Comparison of ENCODE assay signal across 9 mouse cellular contexts in genomic region chr1:132326777-132327176, GRCm38 (mm10). TPM values are rescaled to one million over a fixed set of nuclear protein-coding genes. Genes with fewer than 3 reads are reported as not detected.
A peak's percentile ranks its signal among the peaks of the same experiment; 100 is the strongest.
DNase-seq lines count a peak whose midpoint lies in the region; ATAC-seq lines count a peak whose summit lies in the region.
"Had no signal": no experiment of that assay in that cellular context is flagged by ENCODE, and none has a peak within 500 bp of the region (broad histone marks: within the 10 kb centered on the region; RNA-seq: fewer than 3 reads in every experiment).

No protein-coding gene starts in this region.

- H3K36me3 ChIP-seq in embryonic facial prominence, embryonic 10.5 days (replicated peaks), result peaks cover 67% of the 10 kb centered on the region
- no peaks in the 10 kb centered on the region for H3K36me3 ChIP-seq in intestine, embryonic 16.5 days (ENCODE audit: control insufficient read depth, insufficient read depth, low read length)
- H3K36me3 ChIP-seq in midbrain, embryonic 10.5 days, result peaks cover 80% of the 10 kb centered on the region

- peak; percentile 92 for DNase-seq in Muller cell, postnatal 12 days (ENCODE audit: inconsistent ontology term)
- DNase-seq in embryonic facial prominence, embryonic 10.5 days (ENCODE audit: low spot score), result no peak
- DNase-seq in midbrain, embryonic 10.5 days (ENCODE audit: low spot score), result no peak
- no peak for DNase-seq in heart, postnatal 25 days (ENCODE audit: low spot score)
- no peak for DNase-seq in layer of hippocampus, adult 9-11 months
- no peak for DNase-seq in thymus, postnatal 25 days

- H3K4me3 ChIP-seq in embryonic facial prominence, embryonic 10.5 days, result no peak overlapping the region
- no peak overlapping the region for H3K4me3 ChIP-seq in intestine, embryonic 16.5 days (ENCODE audit: low read length)
- H3K4me3 ChIP-seq in midbrain, embryonic 10.5 days, result no peak overlapping the region

- intact Hi-C loops in heart, postnatal 25 days (cut with DNase I), result no loop called here

- H3K9me3 ChIP-seq in embryonic facial prominence, embryonic 10.5 days, result no peaks in the 10 kb centered on the region
- H3K9me3 ChIP-seq in intestine, embryonic 16.5 days (ENCODE audit: control insufficient read depth, low read length), result no peaks in the 10 kb centered on the region
- no peaks in the 10 kb centered on the region for H3K9me3 ChIP-seq in midbrain, embryonic 10.5 days (replicated peaks)

- H3K9ac ChIP-seq in intestine, embryonic 16.5 days (ENCODE audit: low read depth, low read length), result no peak overlapping the region

- no peak overlapping the region for H3K4me2 ChIP-seq in intestine, embryonic 16.5 days (ENCODE audit: low read depth, low read length)

- ATAC-seq in intestine, embryonic 16.5 days, result peak; percentile 41; the same call in 1 of the 2 replicates
- ATAC-seq: lung, postnatal 0 days had no signal

- H3K4me1 ChIP-seq in embryonic facial prominence, embryonic 10.5 days, result peaks cover 83% of the 10 kb centered on the region
- peaks cover 21% of the 10 kb centered on the region for H3K4me1 ChIP-seq in intestine, embryonic 16.5 days (ENCODE audit: control insufficient read depth, insufficient read depth, low read length)
- H3K4me1 ChIP-seq in midbrain, embryonic 10.5 days, result peaks cover 98% of the 10 kb centered on the region

- 87% methylated on average over 9 of the region's 9 CpGs for WGBS in embryonic facial prominence, embryonic 10.5 days
- 51% methylated on average over 9 of the region's 9 CpGs for WGBS in intestine, embryonic 16.5 days
- 84% methylated on average over 9 of the region's 9 CpGs for WGBS in midbrain, embryonic 10.5 days

- H3K27me3 ChIP-seq in embryonic facial prominence, embryonic 10.5 days (replicated peaks; ENCODE audit: low read depth, poor library complexity, severe bottlenecking), result no peaks in the 10 kb centered on the region
- no peaks in the 10 kb centered on the region for H3K27me3 ChIP-seq in intestine, embryonic 16.5 days (replicated peaks; ENCODE audit: control insufficient read depth, insufficient read depth, low read length)
- no peaks in the 10 kb centered on the region for H3K27me3 ChIP-seq in midbrain, embryonic 10.5 days (ENCODE audit: low read depth, poor library complexity, severe bottlenecking)

- peak overlapping the region; percentile 78 for H3K27ac ChIP-seq in embryonic facial prominence, embryonic 10.5 days (replicated peaks)
- no peak overlapping the region; the same call in 1 of the 2 replicates for H3K27ac ChIP-seq in intestine, embryonic 16.5 days (ENCODE audit: low read length)
- H3K27ac ChIP-seq in midbrain, embryonic 10.5 days (replicated peaks), result peak overlapping the region; percentile 95

RNA-seq across cellular contexts. Expression of gene Nuak2, which starts 10.9 kb away (rescaled TPM):
- polyA plus RNA-seq in embryonic facial prominence, embryonic 10.5 days (2016; fragmentation: Nextera tagmentation; extraction: Ambion mirVana), result 12.6 and 19.6 TPM in 2 replicates
- 4.6 and 5.6 TPM in 2 replicates for polyA plus RNA-seq in intestine, embryonic 16.5 days (2015; fragmentation: Nextera tagmentation; extraction: Ambion mirVana)
- polyA plus RNA-seq in midbrain, embryonic 10.5 days (2016; fragmentation: Nextera tagmentation; extraction: Ambion mirVana), result 87.1 and 101 TPM in 2 replicates
- total RNA-seq in heart, postnatal 25 days (2021), result 1 to 10 TPM; 4.1 to 4.3 TPM

RNA-seq across cellular contexts. Expression of gene Klhdc8a, which starts 28.4 kb away (rescaled TPM):
- 0.46 and 0.58 TPM in 2 replicates for polyA plus RNA-seq in embryonic facial prominence, embryonic 10.5 days (2016; fragmentation: Nextera tagmentation; extraction: Ambion mirVana)
- polyA plus RNA-seq in intestine, embryonic 16.5 days (2015; fragmentation: Nextera tagmentation; extraction: Ambion mirVana), result 0.09 and 0.33 TPM in 2 replicates
- polyA plus RNA-seq in midbrain, embryonic 10.5 days (2016; fragmentation: Nextera tagmentation; extraction: Ambion mirVana), result 1.4 and 2.8 TPM in 2 replicates
- total RNA-seq in heart, postnatal 25 days (2021), result 10 to 100 TPM; 22.3 to 28.8 TPM
- total RNA-seq: common myeloid progenitor, adult 5-6 weeks had no signal
